Mouse (Mus musculus) adrenal gland, adult 8-10 months (tissue): Measurements from ENCODE around the gene Hist1h2bc. TPM values are rescaled to one million over a fixed set of nuclear protein-coding genes. Genes with fewer than 3 reads are reported as not detected.

Experiments
- DNase-seq: peaks from one replicate; pipeline ENCODE4 v3.0.0; 2022
- microRNA-seq, 2 experiments: library from miRNA; unstranded; fragments of <30 nt; microRNA quantifications; one replicate each; pipeline ENCODE4 v1.2.0; 2022
- total RNA-seq, 4 experiments: library from RNA; stranded (reverse); gene quantifications; 2 replicates each; pipeline ENCODE4 v1.2.4; 2022

Hist1h2bc gene
- total RNA-seq, 4 experiments from 2014 or later: 105 to 176 (median 135) TPM

- no peak for DNase-seq
These were observed 53.1 kb downstream of the Hist1h2bc start for GRCm38 (mm10) chr13:23737091-23737490.

GRCm38 (mm10) chr13:23738041-23738440, 54.0 kb downstream of the Hist1h2bc start:
- DNase-seq: no peak

- peak; percentile 89 for DNase-seq
These were observed 54.7 kb downstream of the Hist1h2bc start, which contains the start of gene Hist1h1c for GRCm38 (mm10) chr13:23738677-23739068. TSS of gene Hist1h1c (plus strand) at chr13:23738808.

- DNase-seq: peak; percentile 96
These were observed 55.3 kb downstream of the Hist1h2bc start for GRCm38 (mm10) chr13:23739069-23739921.

GRCm38 (mm10) chr13:23739922-23740252, 55.9 kb downstream of the Hist1h2bc start:
- DNase-seq: no peak

- no peak for DNase-seq
These were observed 56.3 kb downstream of the Hist1h2bc start for GRCm38 (mm10) chr13:23740256-23740840.

- DNase-seq: no peak
These were observed 56.9 kb downstream of the Hist1h2bc start for GRCm38 (mm10) chr13:23740910-23741309.

GRCm38 (mm10) chr13:23742007-23742406, 58.0 kb downstream of the Hist1h2bc start:
- no peak for DNase-seq

Small RNA genes within 50 kb of the gene (microRNA-seq; reads per million reads assigned to microRNA genes)
- 0 reads per million in 2 experiments for gene Gm44350

Other genes with a start within 250 kb of the Hist1h2bc start
- gene Btn1a1, start 218.3 kb upstream of the Hist1h2bc start, total RNA-seq: not detected
- not detected for gene Btn2a2, start 195.3 kb upstream of the Hist1h2bc start, total RNA-seq
- gene Hist1h4h, start 153.1 kb upstream of the Hist1h2bc start, total RNA-seq: 100 to 1,000 TPM; 381 to 523 (median 406) TPM
- 10 to 100 TPM in 3 of 4 experiments, 1 to 10 TPM in 1; 8.2 to 20.8 (median 16.2) TPM for gene Hist1h2af, start 150.3 kb upstream of the Hist1h2bc start, total RNA-seq
- gene Hist1h3g, start 148.8 kb upstream of the Hist1h2bc start, total RNA-seq: 1 to 10 TPM; 3.2 to 5.6 (median 4.7) TPM
- gene Hist1h2bh, start 140.8 kb upstream of the Hist1h2bc start, total RNA-seq: 1 to 10 TPM; 2.2 to 3.4 (median 2.9) TPM
- gene Hist1h3f, start 140.1 kb upstream of the Hist1h2bc start, total RNA-seq: 10 to 100 TPM; 16.8 to 22.6 (median 20.7) TPM
- gene Hist1h4f, start 132.6 kb upstream of the Hist1h2bc start, total RNA-seq: 10 to 100 TPM; 54.2 to 65.8 (median 58.8) TPM
- gene Hist1h1d, start 130.9 kb upstream of the Hist1h2bc start, total RNA-seq: 1 to 10 TPM; 2.2 to 3.9 (median 3.1) TPM
- 10 to 100 TPM; 48.1 to 62.5 (median 53.5) TPM for gene Hist1h3e, start 121.8 kb upstream of the Hist1h2bc start, total RNA-seq
- 1 to 10 TPM; 4.5 to 9.9 (median 6.6) TPM for gene Hist1h2ae, start 113.0 kb upstream of the Hist1h2bc start, total RNA-seq
- 10 to 100 TPM; 55.2 to 81.2 (median 75.0) TPM for gene Hist1h2bg, start 112.8 kb upstream of the Hist1h2bc start, total RNA-seq
- 10 to 100 TPM; 18.7 to 29.5 (median 23.2) TPM for gene Hist1h2bf, start 110.0 kb upstream of the Hist1h2bc start, total RNA-seq
- 1 to 10 TPM; 4.8 to 9.8 (median 5.8) TPM for gene Hist1h2ad, start 109.8 kb upstream of the Hist1h2bc start, total RNA-seq
- 1 to 10 TPM; 2.9 to 4.8 (median 3.3) TPM for gene Hist1h3d, start 108.4 kb upstream of the Hist1h2bc start, total RNA-seq
- gene Hist1h4d, start 102.6 kb upstream of the Hist1h2bc start, total RNA-seq: 100 to 1,000 TPM; 116 to 151 (median 145) TPM
- 10 to 100 TPM; 11.0 to 15.5 (median 13.2) TPM for gene Hist1h2be, start 63.1 kb upstream of the Hist1h2bc start, total RNA-seq
- gene Hist1h1e, start 61.6 kb upstream of the Hist1h2bc start, total RNA-seq: 10 to 100 TPM; 61.3 to 77.8 (median 63.8) TPM
- 1 to 10 TPM; 1.8 to 3.2 (median 2.3) TPM for gene Hist1h2ac, start 251 bp upstream of the Hist1h2bc start, total RNA-seq
- gene Hist1h1t, start 11.6 kb downstream of the Hist1h2bc start, total RNA-seq: under 1 TPM in 1 of 4 experiments, not detected in 3; 0.26 TPM
- 10 to 100 TPM; 71.9 to 93.9 (median 88.6) TPM for gene Hist1h4c, start 14.3 kb downstream of the Hist1h2bc start, total RNA-seq
- 10 to 100 TPM; 27.4 to 41.7 (median 33.5) TPM for gene Hfe, start 26.7 kb downstream of the Hist1h2bc start, total RNA-seq
- gene Hist1h1c, start 54.6 kb downstream of the Hist1h2bc start, total RNA-seq: 100 to 1,000 TPM; 212 to 290 (median 255) TPM
- gene Hist1h3c, start 61.4 kb downstream of the Hist1h2bc start, total RNA-seq: 10 to 100 TPM in 1 of 4 experiments, 1 to 10 TPM in 3; 4.3 to 10.9 (median 7.4) TPM
- 10 to 100 TPM; 14.8 to 24.3 (median 20.0) TPM for gene Hist1h2bb, start 62.5 kb downstream of the Hist1h2bc start, total RNA-seq
- gene Hist1h2ab, start 66.9 kb downstream of the Hist1h2bc start, total RNA-seq: 10 to 100 TPM; 24.0 to 37.5 (median 29.3) TPM
- 10 to 100 TPM; 18.1 to 29.8 (median 26.6) TPM for gene Hist1h3b, start 68.1 kb downstream of the Hist1h2bc start, total RNA-seq
- gene Hist1h4b, start 72.8 kb downstream of the Hist1h2bc start, total RNA-seq: 100 to 1,000 TPM in 1 of 4 experiments, 10 to 100 TPM in 3; 69.6 to 104 (median 91.8) TPM
- 10 to 100 TPM; 18.1 to 29.1 (median 26.8) TPM for gene Hist1h4a, start 77.0 kb downstream of the Hist1h2bc start, total RNA-seq
- gene Hist1h3a, start 78.2 kb downstream of the Hist1h2bc start, total RNA-seq: 10 to 100 TPM; 28.7 to 37.4 (median 36.4) TPM
- 10 to 100 TPM; 16.7 to 20.1 (median 18.6) TPM for gene Hist1h1a, start 79.5 kb downstream of the Hist1h2bc start, total RNA-seq
- gene Trim38, start 85.7 kb downstream of the Hist1h2bc start, total RNA-seq: under 1 TPM in 3 of 4 experiments, not detected in 1; 0.24 to 0.48 (median 0.26) TPM
- under 1 TPM in 1 of 4 experiments, not detected in 3; 0.06 TPM for gene Slc17a2, start 122.8 kb downstream of the Hist1h2bc start, total RNA-seq
- 1 to 10 TPM in 1 of 4 experiments, under 1 TPM in 3; 0.18 to 1.4 (median 0.76) TPM for gene Slc17a3, start 155.2 kb downstream of the Hist1h2bc start, total RNA-seq
- not detected for gene Slc17a1, start 183.6 kb downstream of the Hist1h2bc start, total RNA-seq
- under 1 TPM in 3 of 4 experiments, not detected in 1; 0.13 to 0.38 (median 0.15) TPM for gene Slc17a4, start 230.8 kb downstream of the Hist1h2bc start, total RNA-seq
- not detected for gene Hist1h2ba, start 250.0 kb downstream of the Hist1h2bc start, total RNA-seq